Mouse (Mus musculus): Measurements from ENCODE around the gene Fam166a. TPM values are rescaled to one million over a fixed set of nuclear protein-coding genes. Genes with fewer than 3 reads are reported as not detected.

Fam166a gene
- total and polyA plus RNA-seq, 2 experiments from 2014 or later: not detected

DNA sequence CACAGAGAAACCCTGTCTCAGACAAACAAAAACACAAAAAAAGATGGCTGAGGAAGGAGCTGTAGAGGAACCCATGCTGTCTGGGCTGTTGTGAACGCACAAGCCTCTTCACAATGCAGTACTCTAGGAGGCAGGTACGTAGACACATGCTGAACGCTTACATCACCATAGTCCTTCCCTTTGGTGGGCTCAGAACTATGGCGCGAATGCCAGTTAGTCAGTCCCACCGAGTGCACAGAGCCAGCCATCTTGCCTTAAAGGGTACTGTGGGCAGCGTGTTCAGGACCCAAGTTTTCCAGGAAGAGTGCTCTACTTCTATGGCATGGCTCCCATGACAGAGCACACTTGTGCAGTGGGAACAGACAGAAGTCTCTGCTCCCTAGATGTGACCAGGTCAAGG, 34.0 kb upstream of the Fam166a start:
- Histone ChIP-seq H3K27me3 (ENCODE audit: insufficient read depth, low read length) (no peaks in the 10 kb centered on the region), H3K4me2 (ENCODE audit: low read depth, low read length) (no peak overlapping the region), H3K4me1 (ENCODE audit: insufficient read depth, low read length) (peaks cover 11% of the 10 kb centered on the region), H3K36me3 (ENCODE audit: insufficient read depth, low read length) (no peaks in the 10 kb centered on the region), H3K4me3 (ENCODE audit: low read length) (no peak overlapping the region), H3K9me3 (ENCODE audit: low read length) (no peaks in the 10 kb centered on the region), H3K27ac (no peak overlapping the region), H3K9ac (replicated peaks; ENCODE audit: low read length) (no peak overlapping the region)
- ATAC-seq (no peak), DNase-seq (ENCODE audit: low spot score) (no peak)
- 83% methylated on average over 7 of the region's 7 CpGs for WGBS
- no peak for TF ChIP-seq CTCF (IDR thresholded peaks at IDR 0.05; ENCODE audit: low read depth)

DNA sequence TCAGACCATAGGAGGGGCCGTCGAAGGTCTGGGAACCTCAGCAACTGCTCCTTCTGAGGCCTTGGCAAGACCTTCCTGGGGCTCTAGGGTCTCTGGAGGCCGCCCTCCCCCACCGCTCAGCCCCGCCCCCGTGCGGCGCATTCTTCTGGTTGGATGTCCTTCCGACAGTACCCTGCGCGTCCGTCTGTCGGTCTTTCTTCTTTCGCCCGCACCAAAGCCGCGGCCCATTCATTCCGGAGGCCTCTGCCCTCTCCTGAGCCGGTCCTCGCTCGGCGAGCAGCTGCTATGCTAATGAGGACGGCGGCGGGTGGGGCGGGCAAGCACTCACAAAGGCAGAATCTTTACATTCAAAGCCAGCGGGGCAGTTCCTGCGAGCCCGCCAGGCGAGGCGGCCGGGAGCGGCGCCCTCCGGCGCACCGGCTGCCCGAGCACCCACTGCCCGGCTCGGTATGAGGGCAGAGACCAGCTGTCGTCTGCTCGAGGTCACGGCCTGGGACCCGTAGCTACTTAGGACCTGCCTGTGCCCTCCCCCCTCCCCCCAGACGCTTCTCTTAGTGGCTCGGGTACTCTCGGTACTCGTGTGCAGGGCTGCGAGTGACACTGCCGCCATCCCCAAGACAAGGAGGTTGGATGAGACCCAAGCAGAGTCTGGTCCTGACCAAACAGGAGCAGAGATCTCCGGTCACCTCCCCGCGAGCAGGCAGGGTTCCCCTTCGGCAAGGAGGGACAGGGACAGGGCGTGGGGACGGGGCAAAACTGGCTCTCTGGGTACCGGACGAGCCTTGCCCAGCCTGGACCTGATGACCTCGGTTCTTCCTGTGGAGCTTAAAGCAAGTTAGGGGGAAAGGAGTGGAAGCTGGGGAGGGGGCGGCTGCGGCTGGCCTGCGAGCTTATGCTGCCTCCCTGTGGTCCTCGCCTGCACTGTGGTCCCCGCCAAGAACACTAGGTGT, 32.6 kb upstream of the Fam166a start:
- DNase-seq (ENCODE audit: low spot score): peak; percentile 77
- TF ChIP-seq CTCF (IDR thresholded peaks at IDR 0.05; ENCODE audit: low read depth): peak; percentile 92
- H3K27me3 ChIP-seq (ENCODE audit: insufficient read depth, low read length): no peaks in the 10 kb centered on the region
- no peaks in the 10 kb centered on the region for H3K9me3 ChIP-seq (ENCODE audit: low read length)
- H3K4me2 ChIP-seq (ENCODE audit: low read depth, low read length): peak overlapping the region; percentile 76
- peak; percentile 74 for ATAC-seq
- WGBS: under 1% methylated on average over 62 of the region's 64 CpGs
- peak overlapping the region; percentile 80 for H3K27ac ChIP-seq
- H3K36me3 ChIP-seq (ENCODE audit: insufficient read depth, low read length): no peaks in the 10 kb centered on the region
- peak overlapping the region; percentile 42 for H3K4me3 ChIP-seq (ENCODE audit: low read length)
- H3K9ac ChIP-seq (replicated peaks; ENCODE audit: low read length): peak overlapping the region; percentile 59
- peaks cover 11% of the 10 kb centered on the region for H3K4me1 ChIP-seq (ENCODE audit: insufficient read depth, low read length)

DNA sequence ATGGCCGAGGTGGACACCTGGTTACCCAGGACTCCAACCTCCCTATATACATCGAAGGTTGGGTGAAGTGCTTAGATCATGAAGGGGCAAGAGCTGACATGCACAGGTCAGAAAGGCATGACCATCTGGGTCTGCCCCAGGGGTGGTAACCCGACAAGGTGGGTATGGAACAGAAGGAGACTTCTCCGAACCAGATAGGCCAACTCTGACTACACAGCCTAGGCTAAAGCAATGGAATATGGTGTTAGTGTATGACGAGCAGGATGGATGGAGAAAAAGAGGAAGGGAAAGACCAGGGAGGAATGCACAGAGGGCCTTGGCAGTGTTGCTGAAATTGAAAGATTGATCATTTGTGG, 32.0 kb upstream of the Fam166a start:
- no peak for DNase-seq (ENCODE audit: low spot score)
- H3K9ac ChIP-seq (replicated peaks; ENCODE audit: low read length): peak overlapping the region; percentile 59; the same call in 1 of the 2 replicates
- no peaks in the 10 kb centered on the region for H3K9me3 ChIP-seq (ENCODE audit: low read length)
- H3K27me3 ChIP-seq (ENCODE audit: insufficient read depth, low read length): no peaks in the 10 kb centered on the region
- H3K36me3 ChIP-seq (ENCODE audit: insufficient read depth, low read length): no peaks in the 10 kb centered on the region
- H3K4me1 ChIP-seq (ENCODE audit: insufficient read depth, low read length): peaks cover 11% of the 10 kb centered on the region
- H3K4me2 ChIP-seq (ENCODE audit: low read depth, low read length): peak overlapping the region; percentile 76
- no peak overlapping the region for H3K4me3 ChIP-seq (ENCODE audit: low read length)
- TF ChIP-seq CTCF (IDR thresholded peaks at IDR 0.05; ENCODE audit: low read depth): no peak
- ATAC-seq: 0 out of 2 replicates have a peak, but pooled peaks have one; percentile 15
- no peak overlapping the region for H3K27ac ChIP-seq
- WGBS: 29% methylated on average over 5 of the region's 5 CpGs

DNA sequence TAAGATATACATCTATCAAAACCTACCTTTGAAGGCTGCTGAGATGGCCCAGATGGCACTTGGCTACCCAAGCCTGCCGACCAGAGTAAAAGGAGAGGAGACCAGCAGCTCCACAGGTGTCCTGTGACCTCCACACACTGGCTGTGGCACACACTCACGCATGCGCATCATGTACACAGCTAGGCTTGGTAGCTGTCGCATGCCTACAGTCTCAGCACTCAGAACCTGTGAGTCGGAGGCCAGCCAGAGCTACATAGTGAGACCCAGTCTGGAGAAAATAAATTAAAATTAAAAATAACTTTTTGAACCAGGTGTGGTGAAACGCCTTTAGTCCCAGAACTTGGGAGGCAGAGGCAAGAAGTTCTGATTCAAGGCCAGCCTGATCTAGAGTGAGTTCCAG, 30.7 kb upstream of the Fam166a start:
- H3K27me3 ChIP-seq (ENCODE audit: insufficient read depth, low read length): no peaks in the 10 kb centered on the region
- no peaks in the 10 kb centered on the region for H3K36me3 ChIP-seq (ENCODE audit: insufficient read depth, low read length)
- H3K9me3 ChIP-seq (ENCODE audit: low read length): no peaks in the 10 kb centered on the region
- no peak overlapping the region for H3K9ac ChIP-seq (replicated peaks; ENCODE audit: low read length)
- peaks cover 11% of the 10 kb centered on the region; the same call in 1 of the 2 replicates for H3K4me1 ChIP-seq (ENCODE audit: insufficient read depth, low read length)
- no peak overlapping the region for H3K27ac ChIP-seq
- DNase-seq (ENCODE audit: low spot score) (no peak), ATAC-seq (no peak)
- 80% methylated on average over 6 of the region's 6 CpGs for WGBS
- no peak for TF ChIP-seq CTCF (IDR thresholded peaks at IDR 0.05; ENCODE audit: low read depth)
- H3K4me2 ChIP-seq (ENCODE audit: low read depth, low read length): no peak overlapping the region
- H3K4me3 ChIP-seq (ENCODE audit: low read length): no peak overlapping the region

DNA sequence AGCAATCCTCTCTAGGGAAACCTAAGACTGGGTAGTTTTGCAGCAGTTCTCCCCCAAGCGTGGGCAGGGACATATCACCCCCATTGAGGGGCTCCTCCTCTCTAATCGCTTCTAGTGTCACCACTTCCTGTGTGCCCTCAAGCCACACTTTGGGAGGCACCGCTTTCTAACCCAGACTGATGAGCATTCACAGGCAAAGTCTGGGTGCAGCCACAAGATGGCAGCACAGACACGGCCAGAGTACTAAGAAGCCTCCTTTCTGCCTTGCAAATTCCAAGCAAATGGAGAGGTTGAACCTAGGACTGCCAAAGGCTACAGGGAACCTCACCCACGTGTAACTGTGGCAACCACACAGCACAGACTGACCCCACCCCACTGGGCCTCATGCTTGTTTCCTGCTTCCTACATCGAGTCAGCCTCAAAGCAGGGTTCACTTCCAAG, 25.2 kb upstream of the Fam166a start:
- peak; percentile 89 for ATAC-seq

DNA sequence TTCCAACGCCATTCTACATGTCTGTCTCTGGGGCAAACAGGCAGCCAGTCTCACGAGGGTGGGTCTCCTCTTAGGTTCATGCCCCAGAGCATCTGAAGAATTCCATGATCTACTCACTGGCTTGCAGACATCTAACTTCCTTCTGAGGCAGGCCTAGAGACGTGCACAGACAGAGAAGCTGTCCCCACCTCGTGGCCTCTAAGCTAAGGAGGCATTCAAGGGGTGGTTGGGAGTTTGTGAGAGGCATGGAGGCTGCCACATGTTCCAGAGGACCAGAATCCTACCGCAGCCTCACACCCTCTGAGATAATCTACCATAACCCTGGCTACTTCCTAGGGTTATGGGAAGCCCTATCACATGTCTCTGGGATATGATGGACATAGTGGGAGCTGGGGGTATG, 24.5 kb upstream of the Fam166a start:
- ATAC-seq (no peak), DNase-seq (ENCODE audit: low spot score) (no peak)
- H3K27me3 ChIP-seq (ENCODE audit: insufficient read depth, low read length): peaks cover 9% of the 10 kb centered on the region; the same call in 1 of the 2 replicates
- 78% methylated on average over 5 of the region's 5 CpGs for WGBS
- no peak overlapping the region for H3K4me2 ChIP-seq (ENCODE audit: low read depth, low read length)
- H3K4me3 ChIP-seq (ENCODE audit: low read length): no peak overlapping the region
- H3K27ac ChIP-seq: no peak overlapping the region
- no peak overlapping the region for H3K9ac ChIP-seq (replicated peaks; ENCODE audit: low read length)
- peaks cover 3% of the 10 kb centered on the region; the same call in 1 of the 2 replicates for H3K36me3 ChIP-seq (ENCODE audit: insufficient read depth, low read length)
- TF ChIP-seq CTCF (IDR thresholded peaks at IDR 0.05; ENCODE audit: low read depth): no peak
- H3K4me1 ChIP-seq (ENCODE audit: insufficient read depth, low read length): 0 out of 2 replicates have a peak, but pooled peaks cover 3% of the 10 kb centered on the region
- H3K9me3 ChIP-seq (ENCODE audit: low read length): no peaks in the 10 kb centered on the region

More for the DNA sequence above, 25.2 kb upstream of the Fam166a start:
- no peak overlapping the region for H3K4me2 ChIP-seq (ENCODE audit: low read depth, low read length)
- no peak overlapping the region for H3K27ac ChIP-seq
- TF ChIP-seq CTCF (IDR thresholded peaks at IDR 0.05; ENCODE audit: low read depth): peak; percentile 97
- H3K4me1 ChIP-seq (ENCODE audit: insufficient read depth, low read length): 0 out of 2 replicates have a peak, but pooled peaks cover 3% of the 10 kb centered on the region
- peaks cover 9% of the 10 kb centered on the region; the same call in 1 of the 2 replicates for H3K27me3 ChIP-seq (ENCODE audit: insufficient read depth, low read length)
- no peaks in the 10 kb centered on the region for H3K9me3 ChIP-seq (ENCODE audit: low read length)
- H3K9ac ChIP-seq (replicated peaks; ENCODE audit: low read length): no peak overlapping the region
- peak; percentile 90 for DNase-seq (ENCODE audit: low spot score)
- no peak overlapping the region for H3K4me3 ChIP-seq (ENCODE audit: low read length)
- H3K36me3 ChIP-seq (ENCODE audit: insufficient read depth, low read length): no peaks in the 10 kb centered on the region
- WGBS: under 1% methylated on average over 6 of the region's 6 CpGs
